Comparison of ENCODE assay signal across 15 mouse cellular contexts in genomic region chr4:62303288-62303687, GRCm38 (mm10).
"Had no signal": no experiment of that assay in that cellular context is flagged by ENCODE, and none has a peak within 500 bp of the region (broad histone marks: within the 10 kb centered on the region; RNA-seq: fewer than 3 reads in every experiment).

No protein-coding gene starts in this region.

- H3K9ac ChIP-seq: limb, embryonic 15.5 days; liver, embryonic 14.5 days; midbrain, embryonic 12.5 days had no signal

- H3K4me1 ChIP-seq: limb, embryonic 15.5 days; midbrain, embryonic 12.5 days had no signal

- DNase-seq: kidney, adult 18-20 months; kidney, postnatal 10 days; kidney, postnatal 4 days; left cerebral cortex, postnatal 4 days; lung, adult 18-20 months; lung, postnatal 10 days; right cerebral cortex, postnatal 14 days; thymus, adult 18-20 months; thymus, postnatal 14 days had no signal

- H3K9me3 ChIP-seq: limb, embryonic 15.5 days; megakaryocyte, embryonic 14.5 days; midbrain, embryonic 12.5 days had no signal

- H3K27me3 ChIP-seq: limb, embryonic 15.5 days; megakaryocyte, embryonic 14.5 days; midbrain, embryonic 12.5 days had no signal

- H3K4me2 ChIP-seq: limb, embryonic 15.5 days; midbrain, embryonic 12.5 days had no signal

- H3K4me3 ChIP-seq: layer of hippocampus, adult 2 months; limb, embryonic 15.5 days; megakaryocyte, embryonic 14.5 days; midbrain, embryonic 12.5 days had no signal

- H3K27ac ChIP-seq: layer of hippocampus, adult 2 months; limb, embryonic 15.5 days; liver, embryonic 14.5 days; macrophage; midbrain, embryonic 12.5 days had no signal
